Mouse (Mus musculus) spleen, adult 12 weeks (tissue): ENCODE data around the gene Ppa1.
"Not testable (repeated sequence)": the region's sequence is repeated elsewhere in the genome, so short reads cannot be mapped to it uniquely, and the experiment has no call there.

Source experiments
- DNase-seq: peaks from one replicate; pipeline ENCODE4 v3.0.0; 2022; ENCODE audit warnings: low spot score

Ppa1 gene

GRCm38 (mm10) chr10:61647790-61648736 is at the start of gene Ppa1:
Ppa1 (plus strand) TSS chr10:61648552.
- peak; percentile 77 for DNase-seq

- no peak for DNase-seq
Observed at GRCm38 (mm10) chr10:61599556-61600114, 48.7 kb upstream of the Ppa1 start.

- DNase-seq = peak; percentile 51
Observed at GRCm38 (mm10) chr10:61602283-61603033, 45.9 kb upstream of the Ppa1 start.

DNA sequence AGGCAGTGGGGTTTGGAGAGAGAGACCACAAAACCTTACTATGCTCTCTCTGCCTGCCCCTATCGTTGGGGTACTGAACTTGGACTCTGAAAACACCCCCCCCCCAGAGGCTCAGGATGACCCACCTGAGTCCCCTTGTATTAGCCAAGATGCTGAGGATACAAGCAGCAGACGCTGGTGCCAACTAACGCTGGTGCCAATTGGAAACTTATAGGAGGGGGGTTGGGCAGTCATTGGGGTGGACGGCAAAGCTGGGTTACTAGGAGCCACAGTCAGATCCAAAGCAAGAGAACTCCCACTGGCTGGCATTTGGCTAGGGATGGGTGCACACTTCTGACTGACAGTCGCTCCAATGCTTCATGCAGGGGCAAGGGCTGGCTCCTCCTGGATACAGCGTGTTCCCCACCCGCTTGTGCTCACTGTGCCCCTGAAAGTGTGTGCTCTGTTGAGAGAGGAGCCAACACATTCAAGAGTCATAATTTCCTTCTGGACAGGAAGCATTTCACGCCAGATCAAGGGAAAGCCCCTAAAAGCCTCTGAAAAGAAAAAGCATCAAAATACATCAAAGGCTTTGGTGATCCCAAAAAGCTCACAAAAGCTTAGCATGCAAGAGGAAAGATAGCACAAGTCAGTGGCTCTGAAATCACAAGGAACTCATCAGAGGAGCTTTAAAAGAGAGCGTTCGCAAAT is 43.8 kb upstream of the Ppa1 start:
- DNase-seq = no peak

GRCm38 (mm10) chr10:61605381-61605780 is 43.0 kb upstream of the Ppa1 start:
- not testable (repeated sequence) for DNase-seq

DNA sequence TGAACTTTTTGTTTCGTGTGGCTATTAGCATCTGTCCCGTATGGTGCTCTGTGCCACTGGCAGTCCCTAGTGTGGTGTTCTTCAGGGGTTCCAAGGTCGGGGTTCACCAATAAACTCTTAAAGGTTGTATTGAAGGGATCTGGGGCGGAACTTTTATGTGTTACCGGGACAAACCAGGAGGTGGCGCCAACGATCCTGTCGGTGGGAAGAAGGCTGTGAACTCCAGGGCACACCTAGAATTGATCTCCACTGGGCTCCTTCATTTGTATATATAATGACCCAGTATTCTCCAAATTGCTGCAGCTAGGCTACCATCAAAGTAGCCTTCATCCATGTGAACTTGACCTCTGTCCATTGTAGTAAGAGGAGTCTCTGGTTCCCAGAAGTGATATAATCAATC is 42.5 kb upstream of the Ppa1 start:
- DNase-seq = peak; percentile 53

GRCm38 (mm10) chr10:61608233-61608632 is 40.1 kb upstream of the Ppa1 start:
- no peak for DNase-seq

GRCm38 (mm10) chr10:61610650-61611235 is 37.6 kb upstream of the Ppa1 start:
- no peak for DNase-seq

DNA sequence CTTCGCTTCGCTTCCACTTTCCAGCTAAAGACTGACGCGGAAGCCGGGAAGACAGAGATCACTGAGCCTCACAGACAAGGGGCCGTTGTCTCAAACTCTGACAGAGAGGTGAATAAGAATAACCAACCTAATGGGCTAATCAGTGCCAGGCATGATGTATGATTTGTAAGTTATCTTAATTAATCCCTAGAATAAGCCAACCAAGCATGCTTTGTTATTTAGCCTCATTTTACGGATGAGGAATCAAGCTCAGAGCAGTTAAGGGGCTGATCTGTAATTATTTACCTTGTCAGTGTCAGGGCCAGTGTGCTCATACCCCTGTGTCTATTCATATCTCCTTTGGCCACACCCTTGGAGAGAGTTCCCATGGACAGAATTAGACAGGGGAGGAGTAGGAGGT is 34.0 kb upstream of the Ppa1 start:
- no peak for DNase-seq

- DNase-seq = no peak
Observed at GRCm38 (mm10) chr10:61618528-61618927, 29.8 kb upstream of the Ppa1 start.

GRCm38 (mm10) chr10:61621681-61622080 is 26.7 kb upstream of the Ppa1 start:
- DNase-seq = no peak

GRCm38 (mm10) chr10:61623874-61624273 is 24.5 kb upstream of the Ppa1 start:
- not testable (repeated sequence) for DNase-seq

DNA sequence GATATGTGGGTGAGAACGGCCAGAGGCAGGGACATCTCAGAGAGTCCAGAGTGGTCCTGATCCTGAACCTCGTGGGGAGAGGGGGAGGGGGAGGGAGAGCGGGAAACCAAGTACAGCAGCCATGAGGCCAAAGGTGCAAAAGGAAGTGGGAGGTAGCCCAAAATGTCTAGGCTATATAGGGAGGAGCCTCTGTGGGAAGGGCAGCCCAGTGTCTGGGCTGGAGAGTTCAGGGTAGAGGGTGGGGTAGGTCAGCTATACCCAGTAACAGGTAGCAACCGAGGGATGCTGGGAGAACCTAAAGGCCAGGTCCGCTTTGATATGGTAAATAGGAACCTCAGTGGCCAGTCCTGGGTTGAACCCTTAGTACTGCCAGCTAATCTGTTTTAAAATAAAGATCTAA is 23.6 kb upstream of the Ppa1 start:
- no peak for DNase-seq

DNA sequence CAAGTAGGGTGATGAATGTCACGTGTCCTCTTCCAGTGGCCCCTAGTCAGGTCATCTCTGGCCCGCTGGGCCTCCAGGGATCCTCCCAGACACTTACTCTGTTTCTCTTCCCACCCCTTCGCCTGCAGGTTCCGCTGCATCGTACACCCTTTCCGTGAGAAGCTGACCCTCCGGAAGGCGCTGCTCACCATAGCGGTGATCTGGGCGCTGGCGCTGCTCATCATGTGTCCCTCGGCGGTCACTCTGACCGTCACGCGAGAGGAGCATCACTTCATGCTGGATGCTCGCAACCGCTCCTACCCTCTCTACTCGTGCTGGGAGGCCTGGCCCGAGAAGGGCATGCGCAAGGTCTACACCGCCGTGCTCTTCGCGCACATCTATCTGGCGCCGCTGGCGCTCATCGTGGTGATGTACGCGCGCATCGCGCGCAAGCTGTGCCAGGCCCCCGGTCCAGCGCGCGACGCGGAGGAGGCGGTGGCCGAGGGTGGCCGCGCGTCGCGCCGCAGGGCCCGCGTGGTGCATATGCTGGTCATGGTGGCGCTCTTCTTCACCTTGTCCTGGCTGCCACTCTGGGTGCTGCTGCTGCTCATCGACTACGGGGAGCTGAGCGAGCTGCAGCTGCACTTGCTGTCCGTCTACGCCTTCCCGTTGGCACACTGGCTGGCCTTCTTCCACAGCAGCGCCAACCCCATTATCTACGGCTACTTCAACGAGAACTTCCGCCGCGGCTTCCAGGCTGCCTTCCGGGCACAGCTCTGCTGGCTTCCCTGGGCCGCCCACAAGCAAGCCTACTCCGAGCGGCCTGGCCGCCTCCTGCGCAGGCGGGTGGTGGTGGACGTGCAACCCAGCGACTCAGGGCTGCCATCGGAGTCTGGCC is 22.7 kb upstream of the Ppa1 start:
- DNase-seq = no peak

- DNase-seq = no peak
Observed at GRCm38 (mm10) chr10:61626551-61626950, 21.8 kb upstream of the Ppa1 start.

- no peak for DNase-seq
Observed at GRCm38 (mm10) chr10:61627195-61627937, 21.0 kb upstream of the Ppa1 start.

- no peak for DNase-seq
Observed at GRCm38 (mm10) chr10:61627938-61628250, 20.5 kb upstream of the Ppa1 start.

- no peak for DNase-seq
Observed at GRCm38 (mm10) chr10:61632445-61632844, 15.9 kb upstream of the Ppa1 start.

DNA sequence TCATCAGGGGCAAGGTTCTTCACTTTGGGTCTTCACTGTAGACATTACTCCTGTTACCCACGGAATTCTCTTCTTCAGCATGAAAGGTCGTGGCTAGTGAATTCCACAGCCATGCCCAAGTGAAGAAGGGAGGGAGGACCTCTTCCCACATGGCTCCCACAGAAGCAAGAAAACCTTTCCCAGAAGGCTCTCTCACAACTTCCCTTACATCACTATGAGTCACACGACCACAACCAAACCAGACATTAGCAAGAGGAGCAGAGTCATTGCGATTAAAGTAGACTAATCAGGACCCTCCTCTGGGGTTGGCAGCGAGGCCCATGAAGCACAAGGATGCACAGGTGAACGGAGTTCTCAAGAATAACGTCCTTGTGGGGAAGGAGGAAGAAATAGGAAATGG is 11.3 kb upstream of the Ppa1 start:
- no peak for DNase-seq

- DNase-seq = no peak
Observed at GRCm38 (mm10) chr10:61640363-61640762, 8.0 kb upstream of the Ppa1 start.
